Mouse (Mus musculus) retina, postnatal 7 days (tissue): ENCODE results near the gene Rbm28.
"Not testable (repeated sequence)": the region's sequence is repeated elsewhere in the genome, so short reads cannot be mapped to it uniquely, and the experiment has no call there.

Experiments used
- DNase-seq: peaks from one replicate; pipeline ENCODE4 v3.0.0-alpha.2; 2012; ENCODE audit warnings: low read depth, low spot score

Gene Rbm28

GRCm38 (mm10) chr6:29193961-29194750 is 29.4 kb upstream of the Rbm28 start:
- no peak for DNase-seq

GRCm38 (mm10) chr6:29187936-29188335 is 23.1 kb upstream of the Rbm28 start:
- no peak for DNase-seq

- DNase-seq = no peak
Observed at GRCm38 (mm10) chr6:29179843-29180242, 15.0 kb upstream of the Rbm28 start.

- no peak for DNase-seq
Observed at GRCm38 (mm10) chr6:29178888-29179658, 14.3 kb upstream of the Rbm28 start, which contains the start of gene Prrt4. TSS of gene Prrt4 (minus strand) at chr6:29179584.

GRCm38 (mm10) chr6:29177901-29178879 is 13.4 kb upstream of the Rbm28 start:
- no peak for DNase-seq

- DNase-seq = no peak
Observed at GRCm38 (mm10) chr6:29175113-29175512, 10.3 kb upstream of the Rbm28 start.

- DNase-seq = no peak
Observed at GRCm38 (mm10) chr6:29174368-29174767, 9.6 kb upstream of the Rbm28 start.

GRCm38 (mm10) chr6:29170952-29171388 is 6.2 kb upstream of the Rbm28 start:
- peak; percentile 72 for DNase-seq

GRCm38 (mm10) chr6:29170063-29170921 is 5.5 kb upstream of the Rbm28 start:
- no peak for DNase-seq

- no peak for DNase-seq
Observed at GRCm38 (mm10) chr6:29169675-29170062, 4.9 kb upstream of the Rbm28 start.

- no peak for DNase-seq
Observed at GRCm38 (mm10) chr6:29168871-29169270, 4.1 kb upstream of the Rbm28 start.

GRCm38 (mm10) chr6:29166196-29166595 is 1.4 kb upstream of the Rbm28 start:
- peak; percentile 69 for DNase-seq

GRCm38 (mm10) chr6:29161291-29161690 is 3.5 kb downstream of the Rbm28 start:
- DNase-seq = not testable (repeated sequence)

- DNase-seq = no peak
Observed at GRCm38 (mm10) chr6:29160786-29161185, 4.0 kb downstream of the Rbm28 start.

- no peak for DNase-seq
Observed at GRCm38 (mm10) chr6:29156326-29156725, 8.5 kb downstream of the Rbm28 start.

- no peak for DNase-seq
Observed at GRCm38 (mm10) chr6:29150001-29150400, 14.8 kb downstream of the Rbm28 start.

GRCm38 (mm10) chr6:29147407-29148010 is 17.3 kb downstream of the Rbm28 start:
- DNase-seq = no peak

GRCm38 (mm10) chr6:29146641-29147040 is 18.2 kb downstream of the Rbm28 start:
- DNase-seq = no peak

- no peak for DNase-seq
Observed at GRCm38 (mm10) chr6:29145456-29146307, 19.1 kb downstream of the Rbm28 start.
